Mouse (Mus musculus) forebrain, postnatal 0 days (tissue): ENCODE measurements around the gene Smtn. TPM values are rescaled to one million over a fixed set of nuclear protein-coding genes. Genes with fewer than 3 reads are reported as not detected.

Experiments used
- ATAC-seq: fragments of 200-750 bp; cut with Nextera tagmentation; 2 replicates; pipeline ENCODE4 v1.8.0; 2017; ENCODE audit warnings: mild to moderate bottlenecking, moderate library complexity
- DNase-seq: peaks from one replicate; pipeline ENCODE4 v3.0.0-alpha.2; 2015
- H3K27ac ChIP-seq: fragments of 300-500 bp; sonication (generic); 2 replicates; pipeline ENCODE4 v1.5.1; 2014; ENCODE audit warnings: low read depth, mild to moderate bottlenecking, antibody characterized with exemption, low read length, moderate library complexity, mixed read lengths
- H3K27me3 ChIP-seq: fragments of 300-500 bp; sonication (generic); 2 replicates; pipeline ENCODE4 v1.6.1; 2014; ENCODE audit warnings: mild to moderate bottlenecking, low read length, mixed read lengths; ENCODE audit not compliant: insufficient read depth
- H3K36me3 ChIP-seq: fragments of 300-500 bp; sonication (generic); 2 replicates; pipeline ENCODE4 v1.6.1; 2014; ENCODE audit warnings: mild to moderate bottlenecking, moderate library complexity; ENCODE audit not compliant: insufficient read depth
- H3K4me1 ChIP-seq: fragments of 300-500 bp; sonication (generic); 2 replicates; pipeline ENCODE4 v1.6.1; 2014; ENCODE audit warnings: antibody characterized with exemption; ENCODE audit not compliant: insufficient read depth
- H3K4me2 ChIP-seq: fragments of 300-500 bp; sonication (generic); 2 replicates; pipeline ENCODE4 v1.6.1; 2014; ENCODE audit warnings: low read depth, mild to moderate bottlenecking, moderate library complexity
- H3K4me3 ChIP-seq: fragments of 300-500 bp; sonication (generic); 2 replicates; pipeline ENCODE4 v1.5.1; 2014; ENCODE audit warnings: low read depth, low read length, mixed read lengths
- H3K9ac ChIP-seq: fragments of 300-500 bp; sonication (generic); 2 replicates; pipeline ENCODE4 v1.6.1; 2014; ENCODE audit warnings: mild to moderate bottlenecking
- H3K9me3 ChIP-seq: fragments of 300-500 bp; sonication (generic); 2 replicates; pipeline ENCODE4 v1.6.1; 2016; ENCODE audit warnings: low read length
- CTCF ChIP-seq: sonication (generic); IDR thresholded peaks from 2 replicates; pipeline ENCODE4 v1.5.1; 2016; ENCODE audit warnings: antibody characterized with exemption, control low read depth, low read depth
- WGBS: fragments of 180-500 bp; shearing (Covaris S2); extraction: QIAGEN DNeasy Blood & Tissue Kit; methylation state at CpG from one replicate; pipeline ENCODE4 v1.1.7; 2014; 5-methylcytosine and 5-hydroxymethylcytosine counted together
- polyA plus RNA-seq: library from polyadenylated mRNA; unstranded; fragments of >200 nt; fragmentation: Nextera tagmentation; extraction: Ambion mirVana; gene quantifications from 2 replicates; pipeline ENCODE4 v1.2.1, GENCODE M21; 2015
- total RNA-seq: library from RNA; depleted of rRNA; stranded (reverse); fragments of >200 nt; gene quantifications from 2 replicates; pipeline ENCODE4 v1.2.3, GENCODE M21; 2014

Gene Smtn
- total and polyA plus RNA-seq, 2 experiments from 2014 or later, result 7.9 to 8.7 TPM

- TF ChIP-seq CTCF, result no peak
- H3K4me2 ChIP-seq, result no peak overlapping the region
- no peak overlapping the region for H3K9ac ChIP-seq
- no peaks in the 10 kb centered on the region for H3K36me3 ChIP-seq
- DNase-seq (no peak), ATAC-seq (no peak)
- H3K27ac ChIP-seq, result no peak overlapping the region
- H3K4me3 ChIP-seq, result no peak overlapping the region
- H3K27me3 ChIP-seq, result no peaks in the 10 kb centered on the region
- no peaks in the 10 kb centered on the region for H3K4me1 ChIP-seq
- WGBS, result 87% methylated on average over 10 of the region's 10 CpGs
- no peaks in the 10 kb centered on the region for H3K9me3 ChIP-seq
These were observed 37.8 kb upstream of the Smtn start for GRCm38 (mm10) chr11:3578050-3578725.

DNA sequence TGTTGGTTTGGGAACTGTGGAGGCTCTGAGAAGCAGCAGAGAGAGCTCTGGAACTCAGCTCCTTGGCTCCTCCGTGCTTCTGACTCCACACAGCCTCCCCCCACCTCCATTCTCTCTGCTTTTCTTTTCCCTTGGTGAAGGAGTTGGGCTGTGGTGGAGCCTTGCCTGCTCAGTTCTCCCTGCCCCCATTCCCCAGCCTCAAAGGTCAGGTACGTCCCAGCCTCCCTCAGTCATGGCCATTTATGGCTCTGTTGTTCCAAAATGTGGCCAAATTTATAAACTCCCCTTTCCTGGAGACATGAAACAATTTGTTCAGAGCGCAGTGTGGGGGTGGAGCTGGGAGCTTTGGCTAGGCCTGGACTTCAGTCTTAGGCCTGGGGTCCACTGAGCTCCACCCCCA is 34.8 kb upstream of the Smtn start:
- no peaks in the 10 kb centered on the region for H3K27me3 ChIP-seq
- no peak for ATAC-seq
- H3K9ac ChIP-seq, result no peak overlapping the region
- H3K4me2 ChIP-seq, result no peak overlapping the region
- DNase-seq, result no peak
- TF ChIP-seq CTCF, result no peak
- H3K27ac ChIP-seq, result no peak overlapping the region
- 49% methylated on average over 3 of the region's 3 CpGs for WGBS
- no peaks in the 10 kb centered on the region for H3K36me3 ChIP-seq
- no peaks in the 10 kb centered on the region for H3K4me1 ChIP-seq
- H3K9me3 ChIP-seq, result no peaks in the 10 kb centered on the region
- H3K4me3 ChIP-seq, result no peak overlapping the region

GRCm38 (mm10) chr11:3573092-3573491 is 32.7 kb upstream of the Smtn start:
- no peaks in the 10 kb centered on the region for H3K36me3 ChIP-seq
- WGBS, result 25% methylated on average over 9 of the region's 9 CpGs
- DNase-seq, result no peak

DNA sequence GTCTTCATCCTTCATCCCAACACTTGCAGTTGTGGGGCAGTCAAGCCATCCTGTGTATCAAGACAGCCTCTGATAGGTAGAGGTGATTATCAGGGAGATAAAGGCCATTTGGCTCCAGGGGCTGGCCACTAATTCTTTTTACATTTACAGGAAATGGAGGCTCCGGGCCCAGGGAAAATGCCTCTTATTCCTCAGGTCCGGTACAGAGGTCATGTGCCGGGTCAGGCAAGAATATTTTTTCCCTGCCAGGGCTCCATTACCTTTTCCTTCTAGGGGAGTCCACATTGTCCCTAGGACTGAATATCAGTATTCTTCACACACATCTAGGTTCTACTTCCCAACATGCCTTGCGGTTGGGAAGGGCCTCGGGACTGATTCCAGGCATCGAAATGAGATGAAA is 31.8 kb upstream of the Smtn start:
- DNase-seq (no peak), ATAC-seq (no peak)
- Histone ChIP-seq H3K27ac (no peak overlapping the region), H3K4me3 (no peak overlapping the region), H3K9me3 (no peaks in the 10 kb centered on the region), H3K9ac (no peak overlapping the region), H3K4me2 (no peak overlapping the region), H3K27me3 (no peaks in the 10 kb centered on the region), H3K4me1 (no peaks in the 10 kb centered on the region), H3K36me3 (no peaks in the 10 kb centered on the region)
- TF ChIP-seq CTCF, result no peak
- WGBS, result 92% methylated on average over 6 of the region's 6 CpGs

More at GRCm38 (mm10) chr11:3573092-3573491, 32.7 kb upstream of the Smtn start:
- no peak overlapping the region for H3K4me2 ChIP-seq
- H3K27me3 ChIP-seq, result no peaks in the 10 kb centered on the region
- no peak overlapping the region for H3K4me3 ChIP-seq
- H3K9ac ChIP-seq, result no peak overlapping the region
- no peak for TF ChIP-seq CTCF
- no peaks in the 10 kb centered on the region for H3K4me1 ChIP-seq
- no peak overlapping the region for H3K27ac ChIP-seq
- ATAC-seq, result no peak
- H3K9me3 ChIP-seq, result no peaks in the 10 kb centered on the region

DNA sequence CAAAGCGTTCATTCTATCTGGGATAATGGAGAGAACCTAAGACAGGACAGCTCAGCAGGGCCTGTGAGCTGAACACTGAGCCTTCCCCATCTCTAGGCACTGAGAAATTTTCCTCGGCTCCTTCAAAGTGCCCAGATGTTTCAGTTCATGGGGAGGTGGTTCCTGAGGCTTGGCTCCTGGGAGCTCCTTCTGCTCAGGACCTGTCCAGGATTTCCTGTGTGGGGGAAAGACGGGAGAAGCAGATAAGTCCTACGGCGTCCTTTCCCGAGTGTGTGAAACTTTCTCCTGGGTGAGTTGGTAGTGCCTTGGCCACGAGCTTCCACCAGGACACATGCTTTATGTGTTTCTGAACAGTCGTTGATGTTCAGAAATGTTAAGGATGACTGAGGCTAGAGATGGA is 29.9 kb upstream of the Smtn start:
- H3K9me3 ChIP-seq, result no peaks in the 10 kb centered on the region
- H3K4me1 ChIP-seq, result no peaks in the 10 kb centered on the region
- no peaks in the 10 kb centered on the region for H3K27me3 ChIP-seq
- no peak for DNase-seq
- no peak overlapping the region for H3K27ac ChIP-seq
- H3K9ac ChIP-seq, result no peak overlapping the region
- WGBS, result 87% methylated on average over 8 of the region's 8 CpGs
- no peak overlapping the region for H3K4me2 ChIP-seq
- no peak for TF ChIP-seq CTCF
- no peak for ATAC-seq
- no peak overlapping the region for H3K4me3 ChIP-seq
- H3K36me3 ChIP-seq, result no peaks in the 10 kb centered on the region

DNA sequence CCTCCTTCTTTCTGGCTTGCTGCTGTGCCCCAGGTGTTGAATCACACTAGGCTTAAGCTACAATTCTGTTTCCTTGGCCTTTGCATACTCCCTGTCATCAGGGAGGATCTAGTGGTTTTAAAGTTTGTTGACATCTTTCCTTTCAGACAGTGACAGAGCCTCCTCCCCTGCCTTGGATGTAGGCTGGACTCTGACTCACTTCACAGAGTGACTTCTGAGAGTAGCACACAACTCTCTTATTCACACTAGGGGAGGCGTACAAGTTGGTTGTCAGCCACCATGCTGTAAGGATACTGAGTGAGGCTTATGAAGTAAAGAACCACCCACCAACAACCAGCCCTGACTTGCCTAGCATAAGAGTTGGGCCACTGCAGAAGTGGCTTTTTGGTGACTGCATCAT is 27.5 kb upstream of the Smtn start:
- no peaks in the 10 kb centered on the region for H3K9me3 ChIP-seq
- no peak overlapping the region for H3K4me2 ChIP-seq
- no peaks in the 10 kb centered on the region for H3K4me1 ChIP-seq
- no peaks in the 10 kb centered on the region for H3K36me3 ChIP-seq
- WGBS, result 97% methylated on average over 1 of the region's 1 CpGs
- no peaks in the 10 kb centered on the region for H3K27me3 ChIP-seq
- no peak overlapping the region for H3K4me3 ChIP-seq
- DNase-seq, result no peak
- no peak overlapping the region for H3K27ac ChIP-seq
- no peak for TF ChIP-seq CTCF
- no peak for ATAC-seq
- H3K9ac ChIP-seq, result no peak overlapping the region

DNA sequence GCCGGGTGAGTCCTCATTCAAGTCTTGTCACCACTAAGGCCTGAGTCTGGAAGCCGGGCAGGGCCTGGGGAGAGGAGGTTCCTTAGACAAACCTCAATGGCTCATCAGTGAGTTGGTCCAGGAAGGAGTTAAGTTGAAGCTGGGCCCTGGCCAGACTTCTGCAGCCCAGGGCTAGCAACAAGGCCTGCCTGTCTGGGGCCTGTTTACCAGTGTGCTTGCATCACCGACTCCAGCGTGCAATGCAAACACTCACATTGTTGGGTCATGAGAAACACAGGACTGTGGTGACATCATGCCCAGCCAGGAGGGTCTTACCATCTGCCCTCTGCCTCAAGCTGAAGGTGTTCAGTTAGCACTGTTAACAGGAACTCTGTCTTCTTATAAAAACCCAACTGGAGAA is 25.6 kb upstream of the Smtn start:
- ATAC-seq (no peak), DNase-seq (no peak)
- Histone ChIP-seq H3K9ac (no peak overlapping the region), H3K4me3 (no peak overlapping the region), H3K27ac (no peak overlapping the region), H3K4me1 (no peaks in the 10 kb centered on the region), H3K36me3 (no peaks in the 10 kb centered on the region), H3K27me3 (no peaks in the 10 kb centered on the region), H3K4me2 (no peak overlapping the region), H3K9me3 (no peaks in the 10 kb centered on the region)
- no peak for TF ChIP-seq CTCF
- WGBS, result 71% methylated on average over 4 of the region's 4 CpGs
